Mouse (Mus musculus) erythroblast, embryonic 14.5 days (primary cell): ENCODE measurements around the gene Anks1b. TPM values are rescaled to one million over a fixed set of nuclear protein-coding genes. Genes with fewer than 3 reads are reported as not detected.

Experiments used
- H3K27me3 ChIP-seq: 2 replicates; pipeline ENCODE4 v1.6.1; 2012; ENCODE audit warnings: inconsistent platforms; ENCODE audit not compliant: control insufficient read depth
- H3K36me3 ChIP-seq: 2 replicates; pipeline ENCODE4 v1.6.1; 2012; ENCODE audit warnings: mild to moderate bottlenecking, inconsistent platforms; ENCODE audit not compliant: control insufficient read depth
- H3K4me1 ChIP-seq: 2 replicates; pipeline ENCODE4 v1.6.1; 2012; ENCODE audit warnings: inconsistent platforms; ENCODE audit not compliant: control insufficient read depth
- H3K4me3 ChIP-seq: replicated peaks from 2 replicates; pipeline ENCODE3; 2012; ENCODE audit warnings: moderate library complexity, mild to moderate bottlenecking, inconsistent platforms
- H3K9me3 ChIP-seq: 2 replicates; pipeline ENCODE4 v1.6.1; 2012; ENCODE audit warnings: low read length, inconsistent platforms, mixed read lengths; ENCODE audit not compliant: control insufficient read depth
- GATA1 ChIP-seq: IDR thresholded peaks from 2 replicates; pipeline ENCODE4 v1.6.1; 2012; ENCODE audit warnings: low read length, inconsistent platforms, mixed read lengths
- TAL1 ChIP-seq: IDR thresholded peaks from 3 replicates; pipeline ENCODE4 v1.6.1; 2012; ENCODE audit warnings: low read length, inconsistent platforms, mixed read lengths
- polyA plus RNA-seq: library from polyadenylated mRNA; stranded (reverse); fragments of >175 nt; gene quantifications from 2 replicates; pipeline ENCODE4 v1.2.3, GENCODE M21; 2012

Gene Anks1b
- polyA plus RNA-seq, 1 experiment = not detected

- H3K4me1 ChIP-seq = no peaks in the 10 kb centered on the region
- H3K36me3 ChIP-seq = no peaks in the 10 kb centered on the region
- no peaks in the 10 kb centered on the region for H3K27me3 ChIP-seq
- H3K4me3 ChIP-seq = no peak overlapping the region
- peaks cover 4% of the 10 kb centered on the region; the same call in 1 of the 2 replicates for H3K9me3 ChIP-seq
- no peak for TF ChIP-seq TAL1
- no peak for TF ChIP-seq GATA1
These were observed 323.6 kb downstream of the Anks1b start for GRCm38 (mm10) chr10:90196936-90197335.

GRCm38 (mm10) chr10:90210044-90210443 lies 336.7 kb downstream of the Anks1b start:
- Histone ChIP-seq H3K9me3 (no peaks in the 10 kb centered on the region), H3K4me3 (no peak overlapping the region), H3K36me3 (no peaks in the 10 kb centered on the region), H3K27me3 (no peaks in the 10 kb centered on the region), H3K4me1 (no peaks in the 10 kb centered on the region)
- TF ChIP-seq TAL1 (no peak), GATA1 (no peak)

GRCm38 (mm10) chr10:90220470-90220869 lies 347.2 kb downstream of the Anks1b start:
- Histone ChIP-seq H3K27me3 (no peaks in the 10 kb centered on the region), H3K4me3 (no peak overlapping the region), H3K9me3 (0 out of 2 replicates have a peak, but pooled peaks cover 6% of the 10 kb centered on the region), H3K4me1 (no peaks in the 10 kb centered on the region), H3K36me3 (no peaks in the 10 kb centered on the region)
- TF ChIP-seq GATA1 = no peak
- no peak for TF ChIP-seq TAL1

- no peak overlapping the region for H3K4me3 ChIP-seq
- H3K9me3 ChIP-seq = 0 out of 2 replicates have a peak, but pooled peaks cover 6% of the 10 kb centered on the region
- no peaks in the 10 kb centered on the region for H3K27me3 ChIP-seq
- no peak for TF ChIP-seq TAL1
- TF ChIP-seq GATA1 = no peak
- no peaks in the 10 kb centered on the region for H3K36me3 ChIP-seq
- no peaks in the 10 kb centered on the region for H3K4me1 ChIP-seq
These were observed 349.6 kb downstream of the Anks1b start for GRCm38 (mm10) chr10:90222793-90223495.

GRCm38 (mm10) chr10:90235273-90235672 lies 362.0 kb downstream of the Anks1b start:
- H3K9me3 ChIP-seq = peaks cover 7% of the 10 kb centered on the region

GRCm38 (mm10) chr10:90237290-90237689 lies 364.0 kb downstream of the Anks1b start:
- H3K4me1 ChIP-seq = no peaks in the 10 kb centered on the region
- H3K4me3 ChIP-seq = no peak overlapping the region
- TF ChIP-seq GATA1 (no peak), TAL1 (no peak)
- peaks cover 10% of the 10 kb centered on the region for H3K9me3 ChIP-seq
- H3K27me3 ChIP-seq = no peaks in the 10 kb centered on the region
- no peaks in the 10 kb centered on the region for H3K36me3 ChIP-seq

More at GRCm38 (mm10) chr10:90235273-90235672, 362.0 kb downstream of the Anks1b start:
- no peak for TF ChIP-seq TAL1
- no peak for TF ChIP-seq GATA1
- Histone ChIP-seq H3K36me3 (no peaks in the 10 kb centered on the region), H3K4me1 (no peaks in the 10 kb centered on the region), H3K4me3 (no peak overlapping the region), H3K27me3 (no peaks in the 10 kb centered on the region)

- no peaks in the 10 kb centered on the region for H3K4me1 ChIP-seq
- H3K27me3 ChIP-seq = no peaks in the 10 kb centered on the region
These were observed 385.8 kb downstream of the Anks1b start for GRCm38 (mm10) chr10:90258944-90259714.

GRCm38 (mm10) chr10:90271321-90271720 lies 398.0 kb downstream of the Anks1b start:
- H3K9me3 ChIP-seq = no peaks in the 10 kb centered on the region
- no peaks in the 10 kb centered on the region for H3K36me3 ChIP-seq
- TF ChIP-seq TAL1 = no peak
- no peak for TF ChIP-seq GATA1
- no peaks in the 10 kb centered on the region for H3K27me3 ChIP-seq
- no peak overlapping the region for H3K4me3 ChIP-seq
- no peaks in the 10 kb centered on the region for H3K4me1 ChIP-seq

More at GRCm38 (mm10) chr10:90258944-90259714, 385.8 kb downstream of the Anks1b start:
- Histone ChIP-seq H3K9me3 (no peaks in the 10 kb centered on the region), H3K4me3 (no peak overlapping the region), H3K36me3 (no peaks in the 10 kb centered on the region)
- no peak for TF ChIP-seq TAL1
- no peak for TF ChIP-seq GATA1

GRCm38 (mm10) chr10:90273311-90273710 lies 400.0 kb downstream of the Anks1b start:
- no peak overlapping the region for H3K4me3 ChIP-seq
- no peaks in the 10 kb centered on the region for H3K27me3 ChIP-seq
- H3K36me3 ChIP-seq = no peaks in the 10 kb centered on the region
- H3K4me1 ChIP-seq = no peaks in the 10 kb centered on the region
- H3K9me3 ChIP-seq = no peaks in the 10 kb centered on the region
- TF ChIP-seq GATA1 = no peak
- TF ChIP-seq TAL1 = no peak
